In genomic region chr8:4252934-4253841, GRCm38 (mm10) we compare ENCODE assay signal across 8 mouse cellular contexts. TPM values are rescaled to one million over a fixed set of nuclear protein-coding genes. Genes with fewer than 3 reads are reported as not detected.
DNase-seq lines count a peak whose midpoint lies in the region; ATAC-seq and TF ChIP-seq lines count a peak whose summit lies in the region.

Snapc2 (plus strand) TSS chr8:4253080.

- peak; percentile 95 for DNase-seq in gastrocnemius, postnatal 10 days
- DNase-seq in left cerebral cortex, postnatal 10 days (ENCODE audit: extremely low spot score in 1 of 2, low spot score in 2 of 2): peak; percentile 91 to 99
- DNase-seq in right cerebral cortex, postnatal 25 days: peak; percentile 95
- peak; percentile 92 to 97 for DNase-seq in urinary bladder, postnatal 4 days (ENCODE audit: low spot score in 2 of 2)

- peak; percentile 43; the same call in 1 of the 2 replicates for TF ChIP-seq POLR2A in cortical plate, adult 2 months (IDR thresholded peaks at IDR 0.05; ENCODE audit: extremely low read depth, insufficient read depth, low read length)

- H3K27ac ChIP-seq in cortical plate, adult 2 months (ENCODE audit: insufficient read depth, low read length): peak within 1 kb of the TSS; percentile 48; the same call in 1 of the 2 replicates

- intact Hi-C loops in left cerebral cortex, postnatal 10 days (cut with DNase I): loop anchor here (5.0 to 10.0 kb wide), 2 partner anchors 69 to 332 kb away; no protein-coding TSS in a partner anchor

- peak within 1 kb of the TSS; percentile 94 for H3K4me3 ChIP-seq in cortical plate, adult 2 months (ENCODE audit: insufficient read depth, low read length)

- H3K4me1 ChIP-seq in cortical plate, adult 2 months (ENCODE audit: control insufficient read depth, insufficient read depth, low read length): peaks cover 4% of the 10 kb centered on the region

- TF ChIP-seq CTCF in cortical plate, adult 2 months (IDR thresholded peaks at IDR 0.05; ENCODE audit: extremely low read depth, insufficient read depth, low read length): no peak

- ATAC-seq in activated CD4-positive, CD25-positive, alpha-beta regulatory T cell, adult 4 months: peak; percentile 89
- peak; percentile 94 for ATAC-seq in inflammation-experienced regulatory T-cells, adult 6 months
- peak; percentile 81 for ATAC-seq in megakaryocyte-erythroid progenitor cell, adult 5-6 weeks (replicated peaks; ENCODE audit: low FRiP score, low TSS enrichment, poor library complexity, severe bottlenecking)

RNA-seq across cellular contexts. Expression of gene Snapc2, which starts in this region (rescaled TPM):
- 10 to 100 TPM; 10.4 to 11.0 TPM for polyA plus RNA-seq in activated CD4-positive, CD25-positive, alpha-beta regulatory T cell, adult 4 months (2017; shearing (Covaris generic))
- 48.8 and 48.9 TPM in 2 replicates for polyA plus RNA-seq in cortical plate, adult 2 months (2012; rRNA removed)
- total RNA-seq in gastrocnemius, postnatal 10 days (2021): 10 to 100 TPM; 13.0 to 15.4 TPM
- polyA plus RNA-seq in inflammation-experienced regulatory T-cells, adult 6 months (2017; shearing (Covaris generic)): 10 to 100 TPM in 2 of 3 experiments, 1 to 10 TPM in 1; 9.1 to 16.0 (median 15.9) TPM
- 10 to 100 TPM; 32.3 to 33.3 TPM for total RNA-seq in left cerebral cortex, postnatal 10 days (2021)
- 15.4 and 23.7 TPM in 2 replicates for total RNA-seq in megakaryocyte-erythroid progenitor cell, adult 5-6 weeks (2014; fragmentation: Nextera tagmentation)
- 14.0 and 19.6 TPM in 2 replicates for total RNA-seq in megakaryocyte-erythroid progenitor cell, adult 5-6 weeks (2017)

Comparison
In these comparisons a context has a peak if more than half of its experiments do, and no peak if none do; other contexts are left out.
1. Peak in every context shown above with its lines: DNase-seq, ATAC-seq, H3K4me3 ChIP-seq and H3K27ac ChIP-seq.